Mouse (Mus musculus) heart, postnatal 0 days (tissue): ENCODE measurements around the gene Zcchc24.

ENCODE experiments used
- CTCF ChIP-seq: IDR thresholded peaks from 2 replicates; pipeline ENCODE4 v1.5.1; 2016; ENCODE audit warnings: antibody characterized with exemption, control low read depth, low read depth
- EP300 ChIP-seq: IDR thresholded peaks from 2 replicates; pipeline ENCODE4 v1.6.1; 2016; ENCODE audit warnings: antibody characterized with exemption, low read depth

DNA sequence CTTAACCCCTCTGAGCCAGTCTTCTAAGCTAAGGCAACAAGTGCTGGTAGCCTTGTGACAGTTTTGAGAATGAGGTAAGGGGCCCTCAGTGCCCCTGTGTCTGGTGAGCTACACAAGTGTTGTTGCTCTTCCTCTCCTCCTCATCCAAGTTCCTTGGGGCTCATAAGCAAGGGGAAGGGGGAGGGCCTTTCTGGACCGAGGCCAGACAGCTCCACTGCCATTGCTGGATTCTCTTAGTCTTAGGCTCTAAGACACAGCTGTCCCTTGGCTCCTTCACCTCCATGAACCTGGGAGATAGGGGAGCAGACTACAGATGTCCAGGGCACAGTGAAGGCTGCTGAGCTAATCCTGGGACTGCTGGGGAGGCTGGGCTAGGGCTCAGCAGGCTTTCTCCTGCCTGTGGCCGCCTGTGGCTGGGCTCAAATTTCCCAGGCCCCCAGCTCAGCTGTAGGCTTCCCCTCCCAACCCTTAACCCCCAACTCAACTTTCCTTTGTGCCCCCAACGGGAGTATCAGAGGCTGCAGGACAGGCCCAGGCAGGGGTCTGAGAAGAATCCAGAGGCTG, 34.5 kb upstream of the Zcchc24 start:
- no peak for TF ChIP-seq CTCF
- TF ChIP-seq EP300: no peak
